Mouse (Mus musculus) small intestine, adult 2 months (tissue): ENCODE data around the gene Atad3a. TPM values are rescaled to one million over a fixed set of nuclear protein-coding genes. Genes with fewer than 3 reads are reported as not detected.
A peak's percentile ranks its signal among the peaks of the same experiment; 100 is the strongest.
"Not testable (repeated sequence)": the region's sequence is repeated elsewhere in the genome, so short reads cannot be mapped to it uniquely, and the experiment has no call there.

Source experiments
- H3K27ac ChIP-seq: fragments of 200-500 bp; 2 replicates; pipeline ENCODE4 v1.5.1; 2012; ENCODE audit warnings: low read depth, low read length, control low read depth, inconsistent platforms; ENCODE audit not compliant: insufficient read depth
- H3K27me3 ChIP-seq: fragments of 200-500 bp; 2 replicates; pipeline ENCODE4 v1.6.1; 2012; ENCODE audit warnings: mild to moderate bottlenecking, moderate library complexity, low read length, inconsistent platforms; ENCODE audit not compliant: control insufficient read depth, insufficient read depth
- H3K36me3 ChIP-seq: fragments of 200-500 bp; 2 replicates; pipeline ENCODE4 v1.6.1; 2012; ENCODE audit warnings: mild to moderate bottlenecking, low read length, control low read depth, inconsistent platforms; ENCODE audit not compliant: control insufficient read depth, insufficient read depth
- H3K4me1 ChIP-seq: fragments of 200-500 bp; 2 replicates; pipeline ENCODE4 v1.6.1; 2012; ENCODE audit warnings: low read length, inconsistent platforms, mixed read lengths; ENCODE audit not compliant: control insufficient read depth, insufficient read depth, insufficient read length
- H3K4me3 ChIP-seq: fragments of 200-500 bp; 2 replicates; pipeline ENCODE4 v1.5.1; 2012; ENCODE audit warnings: low read depth, mild to moderate bottlenecking, control low read depth, inconsistent platforms, low read length, moderate library complexity
- CTCF ChIP-seq: fragments of 200-500 bp; IDR thresholded peaks from 2 replicates; pipeline ENCODE4 v1.5.1; 2012; ENCODE audit warnings: low read depth, mild to moderate bottlenecking, control low read depth, inconsistent platforms, low read length, moderate library complexity, mixed read lengths; ENCODE audit not compliant: insufficient replicate concordance, insufficient read length; ENCODE audit errors: extremely low read depth
- POLR2A ChIP-seq: fragments of 200-500 bp; IDR thresholded peaks from 2 replicates; pipeline ENCODE4 v1.6.1; 2012; ENCODE audit warnings: low read depth, mild to moderate bottlenecking, control low read depth, inconsistent platforms, low read length, moderate library complexity
- WGBS: fragments of 180-500 bp; shearing (Covaris S2); methylation state at CpG from one replicate; pipeline ENCODE4 v1.1.7; 2018; 5-methylcytosine and 5-hydroxymethylcytosine counted together
- polyA plus RNA-seq: library from polyadenylated mRNA; depleted of rRNA; stranded (reverse); fragments of >200 nt; gene quantifications from 2 replicates; pipeline ENCODE4 v1.2.3, GENCODE M21; 2012

Gene Atad3a
- polyA plus RNA-seq, 1 experiment = 65.5 TPM

DNA sequence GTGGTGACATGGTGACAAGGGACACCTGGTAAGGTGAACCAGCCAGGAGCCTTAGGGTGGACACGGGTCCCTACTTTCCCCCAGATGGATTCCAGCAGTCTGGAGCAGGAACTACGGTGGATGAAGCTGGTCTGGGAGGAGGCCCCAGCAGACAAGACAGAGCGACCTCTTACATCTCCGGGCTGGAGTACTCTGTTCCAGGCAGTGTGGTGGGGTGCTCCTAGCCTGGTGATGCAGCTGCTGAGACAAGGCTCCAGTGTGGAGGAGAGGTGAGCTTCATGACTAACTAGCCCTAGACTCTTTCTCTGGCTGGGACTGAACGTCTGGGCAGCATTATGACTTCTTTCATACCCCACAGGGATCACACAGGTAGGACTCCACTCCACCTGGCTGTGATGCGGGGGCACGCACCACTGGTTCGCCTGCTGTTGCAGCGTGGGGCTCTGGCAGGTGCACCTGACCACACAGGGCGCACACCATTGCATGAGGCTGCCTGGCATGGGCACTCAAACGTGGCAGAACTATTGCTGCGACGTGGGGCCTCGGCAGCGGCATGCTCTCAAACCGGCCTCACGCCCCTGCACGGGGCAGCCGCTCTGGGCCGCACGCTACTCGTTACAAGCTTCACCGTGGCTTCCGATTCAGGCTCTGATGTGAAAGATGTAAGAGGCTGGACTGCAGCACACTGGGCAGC is 30.5 kb upstream of the Atad3a start:
- Histone ChIP-seq H3K4me1 (no peaks in the 10 kb centered on the region), H3K27ac (no peak overlapping the region), H3K4me3 (no peak overlapping the region), H3K36me3 (no peaks in the 10 kb centered on the region), H3K27me3 (no peaks in the 10 kb centered on the region)
- WGBS = 86% methylated on average over 24 of the region's 24 CpGs
- TF ChIP-seq CTCF = no peak
- no peak for TF ChIP-seq POLR2A

DNA sequence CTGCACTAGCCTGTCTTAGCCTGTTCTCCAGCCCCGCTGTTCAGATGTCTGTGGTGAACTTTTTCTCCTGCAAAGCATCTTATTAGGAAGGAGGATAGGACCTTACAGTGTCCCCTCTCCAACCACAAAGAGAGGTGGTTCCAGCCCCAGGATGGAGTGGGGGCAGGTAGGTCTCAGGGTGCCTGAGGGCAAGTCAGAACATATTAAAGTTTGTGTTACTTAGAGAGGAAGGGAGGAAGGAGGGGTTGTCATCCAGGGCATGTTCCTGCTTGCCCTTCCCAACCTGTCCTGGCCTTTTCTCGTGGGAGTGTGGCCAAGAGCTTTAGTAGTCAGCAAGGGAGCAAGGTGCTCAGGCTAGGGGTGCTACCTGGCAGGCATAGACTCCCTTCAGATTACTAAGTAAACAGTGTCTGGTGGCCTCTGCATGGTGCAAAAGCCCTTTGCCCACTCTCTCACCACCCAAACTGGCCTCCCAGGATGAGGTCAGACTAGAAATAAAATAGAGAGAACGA is 29.8 kb upstream of the Atad3a start:
- 42% methylated on average over 3 of the region's 3 CpGs for WGBS
- H3K4me3 ChIP-seq = no peak overlapping the region
- no peaks in the 10 kb centered on the region for H3K27me3 ChIP-seq
- H3K27ac ChIP-seq = no peak overlapping the region
- no peak for TF ChIP-seq POLR2A
- no peak for TF ChIP-seq CTCF
- no peaks in the 10 kb centered on the region for H3K36me3 ChIP-seq
- no peaks in the 10 kb centered on the region for H3K4me1 ChIP-seq

DNA sequence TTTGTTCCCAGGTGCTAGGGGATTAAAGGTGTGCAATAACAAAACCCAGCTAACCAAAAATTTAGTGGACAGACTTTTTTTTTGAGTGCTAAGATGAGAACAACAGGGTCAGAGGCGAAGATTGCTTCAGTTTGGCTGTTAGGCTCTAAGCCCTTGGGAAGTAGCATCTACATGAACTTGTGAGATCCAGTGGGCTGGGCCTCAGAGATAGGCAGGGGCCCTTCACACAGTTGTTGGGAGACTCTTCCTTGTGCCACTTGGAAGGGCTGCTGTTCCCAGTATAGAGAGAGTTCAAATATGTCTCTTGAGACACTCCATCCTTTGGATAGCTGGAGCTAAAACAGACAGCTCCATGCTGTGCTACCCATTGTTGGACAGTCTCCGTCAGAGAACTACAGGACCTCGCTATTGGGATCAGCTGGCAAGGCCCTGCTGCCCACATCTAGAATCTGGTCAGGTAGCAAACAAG is 29.2 kb upstream of the Atad3a start, which contains the start of gene Ankrd65:
TSS of gene Ankrd65 (plus strand) at position 419 of the 469 bp plus-strand sequence.
- no peaks in the 10 kb centered on the region for H3K4me1 ChIP-seq
- TF ChIP-seq CTCF = no peak
- no peak for TF ChIP-seq POLR2A
- WGBS = 90% methylated on average over 3 of the region's 3 CpGs
- H3K27ac ChIP-seq = no peak within 1 kb of the TSS
- H3K36me3 ChIP-seq = no peaks in the 10 kb centered on the region
- H3K27me3 ChIP-seq = no peaks in the 10 kb centered on the region
- no peak within 1 kb of the TSS for H3K4me3 ChIP-seq

DNA sequence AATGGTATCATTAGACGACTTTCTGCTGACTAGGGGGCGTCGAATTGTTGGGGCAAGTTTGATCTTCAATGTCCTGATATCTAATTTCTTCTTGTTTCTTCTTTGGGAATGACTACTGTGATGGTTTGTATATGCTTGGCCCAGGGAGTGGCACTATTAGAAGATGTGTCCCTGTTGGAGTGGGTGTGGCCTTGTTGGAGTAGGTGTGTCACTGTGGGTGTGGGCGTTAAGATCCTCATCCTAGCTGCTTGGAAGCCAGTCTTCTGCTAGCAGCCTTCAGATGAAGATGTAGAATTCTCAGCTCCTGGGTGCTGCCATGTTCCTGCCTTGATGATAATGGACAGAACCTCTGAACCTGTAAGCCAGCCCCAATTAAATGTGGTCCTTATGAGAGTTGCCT is 27.9 kb upstream of the Atad3a start:
- H3K36me3 ChIP-seq, H3K27ac ChIP-seq, H3K4me3 ChIP-seq, H3K27me3 ChIP-seq, H3K4me1 ChIP-seq: not testable (repeated sequence)
- WGBS = 76% methylated on average over 4 of the region's 4 CpGs

DNA sequence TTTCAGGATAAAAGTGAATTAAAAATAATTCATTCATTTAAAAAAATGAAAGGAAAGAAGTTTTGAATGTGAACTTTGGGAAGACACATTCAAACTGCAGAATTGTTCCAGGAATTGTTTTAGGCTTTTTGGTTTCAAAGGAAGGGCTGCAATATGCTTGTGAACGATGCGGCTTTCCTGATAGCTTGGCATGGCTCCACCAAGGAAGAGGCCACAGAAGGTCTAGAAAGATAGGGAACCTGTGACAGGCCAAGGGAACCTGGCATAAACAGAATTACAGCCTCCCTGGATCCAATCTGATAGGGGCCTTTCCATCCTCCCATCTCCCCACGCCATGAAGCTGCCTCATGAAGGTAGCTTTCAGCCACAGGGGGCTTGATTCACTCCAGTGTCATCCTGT is 27.4 kb upstream of the Atad3a start:
- peaks cover 5% of the 10 kb centered on the region; the same call in 1 of the 2 replicates for H3K4me1 ChIP-seq
- no peak overlapping the region for H3K4me3 ChIP-seq
- no peaks in the 10 kb centered on the region for H3K27me3 ChIP-seq
- 29% methylated on average over 3 of the region's 3 CpGs for WGBS
- H3K27ac ChIP-seq = no peak overlapping the region
- no peak for TF ChIP-seq CTCF
- no peak for TF ChIP-seq POLR2A
- H3K36me3 ChIP-seq = no peaks in the 10 kb centered on the region

DNA sequence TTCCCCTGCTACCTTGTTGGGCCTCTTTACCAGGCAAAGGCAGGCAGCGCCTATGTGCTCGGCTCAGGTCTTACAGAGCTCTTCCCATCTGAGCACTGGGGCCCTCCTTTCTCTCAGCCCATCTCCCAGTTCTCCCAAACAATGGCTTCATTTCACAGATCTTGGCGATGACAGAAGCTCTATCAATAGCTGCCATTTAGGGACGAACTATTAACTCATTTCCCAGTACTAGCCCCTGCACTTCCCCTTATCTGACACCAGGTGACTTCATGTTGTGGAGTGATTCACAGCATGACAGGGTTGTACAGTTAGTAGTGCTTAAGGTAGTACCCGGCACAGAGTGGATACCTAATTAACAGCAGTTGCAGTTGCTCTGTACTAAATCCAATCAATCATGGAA is 24.9 kb upstream of the Atad3a start, which contains the start of gene Tmem88b:
TSS of gene Tmem88b (minus strand) at position 56 of the 400 bp plus-strand sequence.
- 0 out of 2 replicates have a peak within 1 kb of the TSS, but pooled peaks have one; percentile 90 for H3K27ac ChIP-seq
- TF ChIP-seq POLR2A = no peak
- no peak for TF ChIP-seq CTCF
- no peaks in the 10 kb centered on the region for H3K36me3 ChIP-seq
- H3K4me3 ChIP-seq = no peak within 1 kb of the TSS
- H3K4me1 ChIP-seq = peaks cover 5% of the 10 kb centered on the region; the same call in 1 of the 2 replicates
- 75% methylated on average over 5 of the region's 5 CpGs for WGBS
- H3K27me3 ChIP-seq = no peaks in the 10 kb centered on the region

DNA sequence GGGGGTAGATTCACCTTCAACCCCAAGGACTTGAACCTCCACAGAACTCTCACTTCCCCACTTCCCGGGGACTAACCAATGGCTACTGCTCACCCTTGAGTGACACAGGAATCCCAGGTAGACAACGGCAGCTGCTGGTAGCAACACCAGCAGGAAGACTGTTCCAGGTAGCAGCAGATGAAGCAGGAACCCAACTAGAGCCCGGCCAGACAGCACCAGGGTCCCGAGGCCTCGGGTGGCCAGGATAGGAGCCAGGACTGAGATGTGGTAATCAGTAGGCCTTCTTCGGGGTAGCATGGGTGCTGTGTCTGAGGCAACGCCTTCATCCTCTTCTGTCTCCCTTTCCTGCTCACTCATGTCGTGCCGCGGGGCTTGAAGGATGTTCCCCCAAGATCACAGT is 24.4 kb upstream of the Atad3a start:
- Histone ChIP-seq H3K4me1 (peaks cover 5% of the 10 kb centered on the region; the same call in 1 of the 2 replicates), H3K27ac (no peak overlapping the region)

More for the DNA sequence above, 24.4 kb upstream of the Atad3a start:
- Histone ChIP-seq H3K27me3 (no peaks in the 10 kb centered on the region), H3K36me3 (no peaks in the 10 kb centered on the region), H3K4me3 (no peak overlapping the region)
- WGBS = 81% methylated on average over 10 of the region's 10 CpGs
- TF ChIP-seq CTCF = no peak
- TF ChIP-seq POLR2A = no peak
